Mouse (Mus musculus): ENCODE measurements at regions not wholly inside any gene's neighbourhood (a gene's known extent, or its start where the extent isn't known, plus 50 kb on each side); places are given as distances from the start of the nearest gene placed in this dataset.
A peak's percentile ranks its signal among the peaks of the same experiment; 100 is the strongest.

DNA sequence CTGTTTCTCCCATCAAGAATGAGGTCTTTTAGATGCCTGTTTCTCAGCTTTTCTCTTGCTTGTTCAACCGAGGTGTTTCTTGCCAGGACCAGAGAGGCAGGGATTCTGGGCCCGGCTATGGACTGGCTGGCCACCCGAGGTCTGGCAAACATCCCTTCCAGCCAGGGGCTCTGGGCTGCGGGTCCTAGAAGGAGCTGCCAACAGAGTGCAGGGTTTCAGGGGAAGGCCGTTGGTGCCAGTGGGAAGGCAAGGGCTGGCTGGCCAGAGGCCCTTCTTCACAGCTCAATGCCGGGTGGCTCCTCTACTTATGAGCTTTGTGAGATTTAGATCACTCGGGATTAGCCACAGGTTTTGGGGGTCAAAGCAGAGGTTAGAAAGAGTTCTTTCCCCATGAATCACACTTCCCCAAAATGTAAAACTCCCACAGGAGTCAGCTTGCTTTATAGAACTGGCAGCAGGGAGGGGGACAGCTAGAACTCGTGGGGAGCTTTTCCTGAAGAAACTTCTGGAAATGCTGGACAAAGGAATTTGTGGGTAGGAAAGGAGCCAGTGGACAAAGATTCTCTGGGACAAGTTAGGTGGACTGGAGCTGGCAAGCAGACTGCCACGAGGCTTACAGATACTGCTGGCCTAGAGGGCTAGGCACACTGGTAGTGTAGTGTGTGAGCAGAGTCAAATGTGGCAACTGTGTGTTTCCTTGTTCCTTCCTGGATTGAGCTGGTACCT lies 104.1 kb upstream of the Vps8 start:
- intact Hi-C loops (cut with DNase I): no loop called here
- DNase-seq (ENCODE audit: low spot score): no peak

GRCm38 (mm10) chr16:21320284-21320683 lies 102.6 kb upstream of the Vps8 start:
- intact Hi-C loops (cut with DNase I): no loop called here
- DNase-seq (ENCODE audit: low spot score): no peak

DNA sequence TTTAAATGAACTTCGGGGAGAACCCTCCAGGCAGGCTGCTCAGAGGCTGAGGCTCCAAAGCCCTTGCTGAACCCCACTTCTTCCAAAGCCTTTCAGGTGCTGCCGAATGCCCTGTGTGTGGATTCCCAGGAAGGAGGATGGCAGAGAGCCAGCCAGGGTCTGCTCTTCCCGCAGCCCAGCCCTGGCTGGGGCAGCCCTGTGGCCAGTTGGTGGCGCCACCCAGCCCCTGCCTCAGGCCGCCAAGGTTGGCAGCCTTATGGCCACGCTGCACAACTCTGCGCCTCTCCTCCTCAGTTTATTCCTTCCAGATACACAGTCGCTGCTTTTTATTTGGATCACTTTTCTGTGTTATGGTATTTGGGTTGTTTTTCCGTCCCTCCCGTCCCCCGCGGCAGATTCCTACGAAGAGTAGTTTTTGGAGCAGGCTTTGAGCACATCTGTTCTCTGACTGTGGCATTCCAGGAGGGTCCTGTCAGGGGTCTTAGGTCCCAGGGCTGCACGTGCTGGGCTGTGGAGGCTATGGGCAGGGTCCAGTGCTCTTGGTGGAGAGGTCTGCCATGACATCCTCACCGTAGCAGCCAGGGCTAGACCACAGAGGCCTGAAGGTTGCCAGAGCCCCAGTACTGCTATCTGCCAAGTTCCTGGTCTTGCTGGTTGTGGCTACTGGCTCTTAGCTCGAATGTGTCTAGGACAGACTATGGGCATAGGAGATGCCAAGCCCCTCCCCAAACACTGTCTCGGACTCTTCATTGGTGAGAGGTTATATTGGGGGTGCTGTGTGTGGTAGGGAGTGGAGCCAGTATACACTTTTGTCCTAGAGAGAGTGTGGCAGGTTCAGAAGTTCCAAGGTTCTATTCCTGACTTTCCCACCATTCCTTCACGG lies 101.5 kb upstream of the Vps8 start:
- no peak for DNase-seq (ENCODE audit: low spot score)
- intact Hi-C loops (cut with DNase I): no loop called here

GRCm38 (mm10) chr16:21322437-21322836 lies 100.5 kb upstream of the Vps8 start:
- no peak for DNase-seq (ENCODE audit: low spot score)
- intact Hi-C loops (cut with DNase I): no loop called here

GRCm38 (mm10) chr16:21323446-21324034 lies 99.4 kb upstream of the Vps8 start:
- DNase-seq (ENCODE audit: low spot score): no peak
- intact Hi-C loops (cut with DNase I): no loop called here

DNA sequence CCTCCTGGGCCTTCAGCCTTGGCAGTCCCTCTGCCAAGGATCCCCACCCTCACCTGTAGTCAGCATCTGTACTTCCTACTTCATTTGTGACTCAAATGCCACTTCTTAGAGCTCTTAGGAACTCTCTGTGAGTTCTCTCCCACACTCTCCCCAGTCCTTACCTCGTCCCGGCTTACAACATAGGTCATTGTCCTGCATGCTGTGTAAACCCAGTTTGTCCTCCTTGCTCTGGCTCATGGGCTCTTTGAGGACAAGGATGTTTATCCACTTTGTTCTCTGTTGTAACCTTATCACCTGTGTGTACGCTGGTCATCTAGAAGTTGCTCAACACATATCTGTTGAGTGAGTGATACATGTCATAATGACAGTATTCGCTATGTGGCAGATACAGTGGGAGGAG lies 94.9 kb upstream of the Vps8 start:
- no peak for DNase-seq (ENCODE audit: low spot score)
- intact Hi-C loops (cut with DNase I): no loop called here

DNA sequence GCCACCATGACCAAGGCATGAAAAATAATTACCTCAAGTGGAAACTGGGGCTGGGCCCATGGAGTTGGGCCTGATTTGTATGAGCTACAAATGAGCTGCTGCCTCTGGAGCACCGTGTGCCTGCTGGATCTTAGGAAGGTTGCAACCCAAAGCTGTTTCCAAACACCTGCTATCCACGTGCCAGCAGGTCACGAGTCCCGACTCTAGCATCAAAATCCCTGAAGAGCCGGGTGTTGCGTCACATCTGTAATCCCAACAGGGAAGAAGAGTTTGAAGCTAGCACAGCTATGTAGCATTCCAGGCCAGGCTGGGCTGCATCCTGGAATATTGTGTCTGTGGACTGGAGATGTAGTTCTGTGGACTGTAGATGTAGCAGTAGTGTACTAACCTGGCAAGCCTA lies 93.7 kb upstream of the Vps8 start:
- DNase-seq (ENCODE audit: low spot score): no peak
- intact Hi-C loops (cut with DNase I): no loop called here

- intact Hi-C loops (cut with DNase I): loop anchor here (5.0 kb wide), 1 partner anchor 84 kb away; no protein-coding TSS in a partner anchor
Measured at GRCm38 (mm10) chr16:21331229-21331628, 91.7 kb upstream of the Vps8 start.

DNA sequence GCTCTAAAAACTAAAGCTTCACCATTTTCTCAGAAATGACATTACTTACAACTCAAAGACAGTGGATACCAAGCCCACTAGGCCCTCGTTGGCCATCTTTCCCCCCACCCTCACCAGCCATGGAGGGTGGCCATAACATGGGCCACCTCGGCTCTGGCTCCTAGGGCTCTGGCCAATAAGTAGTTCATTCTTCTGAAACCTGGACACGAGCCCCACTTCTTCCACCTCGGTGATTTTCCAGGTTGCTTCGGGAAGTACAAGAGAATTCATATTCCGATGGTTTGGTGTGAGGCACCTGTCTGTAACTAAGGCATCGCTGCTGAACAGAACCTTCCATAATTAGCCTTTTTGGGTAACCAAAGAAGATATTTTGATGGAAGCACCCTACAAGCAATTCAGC lies 90.5 kb upstream of the Vps8 start:
- intact Hi-C loops (cut with DNase I): loop anchor here (5.0 kb wide), 1 partner anchor 85 kb away; no protein-coding TSS in a partner anchor
- DNase-seq (ENCODE audit: low spot score): no peak

More at GRCm38 (mm10) chr16:21331229-21331628, 91.7 kb upstream of the Vps8 start:
- no peak for DNase-seq (ENCODE audit: low spot score)

DNA sequence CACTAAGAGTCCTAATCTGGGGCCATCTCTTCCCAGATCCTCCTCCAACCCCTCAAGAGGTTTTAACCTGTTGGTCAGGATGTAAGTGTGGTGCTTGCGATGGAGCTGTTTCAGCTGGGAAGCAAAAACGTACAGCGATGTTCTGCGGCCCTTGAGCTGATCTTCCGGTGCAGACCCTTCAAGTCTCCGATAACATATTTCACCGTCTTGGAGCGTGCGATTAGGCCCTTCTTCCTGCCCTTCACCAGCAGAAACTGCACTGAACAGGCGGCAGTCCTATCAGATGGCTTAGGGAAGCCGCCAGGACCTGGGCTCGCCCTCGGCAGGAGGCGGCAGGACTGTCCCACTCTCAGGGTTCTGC lies 90.1 kb upstream of the Vps8 start:
- intact Hi-C loops (cut with DNase I): loop anchor here (5.0 kb wide), 1 partner anchor 86 kb away; no protein-coding TSS in a partner anchor
- no peak for DNase-seq (ENCODE audit: low spot score)

DNA sequence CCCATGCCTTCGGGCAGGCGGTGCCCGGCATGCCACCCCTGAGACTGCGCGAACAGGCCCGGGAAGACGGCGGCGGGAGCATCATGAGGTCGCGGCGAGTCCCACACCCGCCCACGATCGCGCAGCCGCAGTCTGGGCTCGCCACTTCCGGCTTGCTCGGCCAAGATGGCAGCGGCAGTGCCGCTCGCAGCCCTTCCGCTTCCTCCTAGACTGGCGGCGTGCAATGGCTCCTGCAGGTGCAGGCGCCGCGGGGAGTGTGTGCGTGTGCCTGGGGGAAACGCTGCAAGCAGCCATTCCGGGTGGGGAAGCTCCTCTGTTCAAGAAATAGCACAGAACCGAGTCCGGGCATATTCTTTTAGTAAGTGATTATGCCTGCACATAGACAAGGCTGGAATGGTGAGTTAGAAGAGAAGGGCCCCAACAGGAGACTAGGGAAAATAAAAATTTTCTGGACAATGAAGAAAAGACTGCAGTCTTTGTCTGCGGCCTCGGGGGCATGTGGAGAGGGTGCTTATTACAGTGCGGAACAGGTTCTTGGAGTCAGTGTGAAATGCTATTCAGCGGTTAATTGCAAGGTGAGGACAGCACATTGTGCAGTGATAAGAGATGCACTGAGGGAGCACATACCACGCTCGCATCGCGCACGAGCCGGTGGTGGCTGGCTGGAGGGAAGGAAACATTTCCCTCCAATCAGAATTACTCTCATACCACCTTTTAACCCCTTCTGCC lies 89.5 kb upstream of the Vps8 start:
- peak; percentile 82 for DNase-seq (ENCODE audit: low spot score)
- intact Hi-C loops (cut with DNase I): loop anchor here (5.0 kb wide), 1 partner anchor 86 kb away; no protein-coding TSS in a partner anchor

DNA sequence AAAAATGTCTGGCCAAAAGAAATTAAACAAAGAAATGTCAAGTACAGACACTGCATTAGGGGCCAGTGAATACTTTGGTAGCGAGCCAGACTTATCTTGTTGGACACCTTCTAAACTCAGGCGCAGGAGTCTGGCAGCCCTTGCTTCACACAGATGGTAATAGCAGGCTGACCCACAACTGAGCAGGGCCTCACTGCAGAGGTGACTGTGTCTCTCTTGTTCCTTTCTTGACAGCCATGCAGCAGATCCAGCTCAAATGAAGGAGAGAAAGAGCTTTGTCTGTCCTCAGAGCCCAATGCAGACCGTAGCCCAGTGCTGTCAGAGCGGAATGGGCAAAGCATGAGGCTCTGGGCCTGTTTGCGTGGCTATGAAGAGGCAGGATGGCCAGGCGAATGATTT lies 83.9 kb upstream of the Vps8 start:
- no peak for DNase-seq (ENCODE audit: low spot score)
- intact Hi-C loops (cut with DNase I): no loop called here

DNA sequence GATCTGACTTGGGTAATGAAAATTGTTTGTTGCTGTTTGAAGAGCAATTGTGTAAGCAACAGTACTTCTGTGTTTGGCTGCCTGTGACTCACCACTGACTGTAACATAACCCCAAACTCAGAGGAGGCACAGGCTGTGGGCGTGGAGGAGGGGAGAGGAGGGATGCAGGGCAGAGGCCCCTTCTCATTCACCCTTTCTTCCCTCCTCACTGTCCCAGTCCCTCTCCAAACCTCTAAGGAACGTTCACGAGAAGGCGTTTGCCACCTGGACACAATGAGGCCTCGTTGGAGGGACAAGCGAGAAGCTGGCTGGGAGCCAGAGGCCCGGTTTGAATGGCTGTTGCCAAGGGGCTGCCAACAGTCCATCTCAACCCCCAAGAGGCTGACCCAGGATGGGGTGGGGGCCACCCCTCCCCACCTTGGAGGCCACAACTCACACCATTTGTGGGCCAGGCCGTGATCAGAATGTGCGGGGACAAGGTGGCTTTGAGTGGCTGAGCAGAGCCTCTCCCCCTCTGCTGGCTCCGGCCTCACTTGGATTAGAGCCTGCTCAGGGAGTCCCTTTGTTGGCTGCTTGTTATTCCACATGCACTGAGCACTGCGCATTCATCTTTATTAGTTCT lies 83.3 kb upstream of the Vps8 start:
- peak; percentile 24 for DNase-seq (ENCODE audit: low spot score)
- intact Hi-C loops (cut with DNase I): loop anchor here (5.0 kb wide), 1 partner anchor 53 kb away; no protein-coding TSS in a partner anchor

DNA sequence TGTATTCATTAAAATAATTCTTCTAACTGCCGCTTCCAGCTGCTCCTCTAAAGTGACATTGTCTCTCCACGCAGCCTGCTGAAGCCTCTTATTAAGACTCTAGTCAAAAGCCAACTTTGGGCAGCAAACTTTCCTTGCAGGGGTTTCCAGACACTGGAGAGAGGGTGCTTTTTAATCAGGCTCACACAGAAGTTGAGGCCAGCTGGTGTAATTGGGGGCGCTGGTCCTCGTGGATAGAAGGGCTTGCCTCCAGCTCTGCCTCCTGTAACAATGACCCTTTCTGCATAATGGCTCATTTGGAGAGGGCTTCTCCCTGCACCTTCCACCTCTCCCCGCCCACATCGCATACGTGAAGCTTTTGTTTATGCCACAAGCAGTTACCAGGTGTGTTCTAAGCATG lies 82.8 kb upstream of the Vps8 start:
- intact Hi-C loops (cut with DNase I): loop anchor here (5.0 kb wide), 1 partner anchor 52 kb away; no protein-coding TSS in a partner anchor
- no peak for DNase-seq (ENCODE audit: low spot score)

GRCm38 (mm10) chr16:21349869-21350268 lies 73.0 kb upstream of the Vps8 start:
- intact Hi-C loops (cut with DNase I): no loop called here
- no peak for DNase-seq (ENCODE audit: low spot score)

DNA sequence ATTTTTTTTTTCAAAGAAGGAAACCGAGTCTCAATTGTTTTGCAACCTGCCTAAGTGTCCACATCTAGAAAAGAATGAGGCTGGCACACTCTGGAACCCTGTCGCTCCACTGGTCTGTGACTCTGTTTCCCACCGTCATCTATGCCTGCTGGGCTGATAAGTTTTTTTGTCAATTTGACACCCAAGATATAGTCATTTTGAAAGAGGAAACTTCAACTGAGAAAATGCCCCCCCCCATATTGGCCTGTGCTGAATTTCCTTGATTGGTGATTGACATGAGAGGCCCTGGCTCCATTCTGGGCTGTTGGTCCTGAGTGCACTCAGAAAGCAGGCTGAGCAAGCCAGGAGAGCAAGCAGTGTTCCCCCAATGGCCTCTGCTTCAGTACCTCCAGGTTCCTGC lies 71.6 kb upstream of the Vps8 start:
- DNase-seq (ENCODE audit: low spot score): no peak
- intact Hi-C loops (cut with DNase I): no loop called here

GRCm38 (mm10) chr16:21353111-21353510 lies 69.8 kb upstream of the Vps8 start:
- no peak for DNase-seq (ENCODE audit: low spot score)
- intact Hi-C loops (cut with DNase I): no loop called here

GRCm38 (mm10) chr16:21353545-21353944 lies 69.4 kb upstream of the Vps8 start:
- DNase-seq (ENCODE audit: low spot score): no peak
- intact Hi-C loops (cut with DNase I): no loop called here

- intact Hi-C loops (cut with DNase I): no loop called here
- no peak for DNase-seq (ENCODE audit: low spot score)
Measured at GRCm38 (mm10) chr16:21355638-21356037, 67.3 kb upstream of the Vps8 start.

GRCm38 (mm10) chr16:21357433-21357832 lies 65.5 kb upstream of the Vps8 start:
- DNase-seq (ENCODE audit: low spot score): no peak
- intact Hi-C loops (cut with DNase I): no loop called here
